Mouse (Mus musculus): Measurements from ENCODE around the gene Adamts7.

The Adamts7 gene

DNA sequence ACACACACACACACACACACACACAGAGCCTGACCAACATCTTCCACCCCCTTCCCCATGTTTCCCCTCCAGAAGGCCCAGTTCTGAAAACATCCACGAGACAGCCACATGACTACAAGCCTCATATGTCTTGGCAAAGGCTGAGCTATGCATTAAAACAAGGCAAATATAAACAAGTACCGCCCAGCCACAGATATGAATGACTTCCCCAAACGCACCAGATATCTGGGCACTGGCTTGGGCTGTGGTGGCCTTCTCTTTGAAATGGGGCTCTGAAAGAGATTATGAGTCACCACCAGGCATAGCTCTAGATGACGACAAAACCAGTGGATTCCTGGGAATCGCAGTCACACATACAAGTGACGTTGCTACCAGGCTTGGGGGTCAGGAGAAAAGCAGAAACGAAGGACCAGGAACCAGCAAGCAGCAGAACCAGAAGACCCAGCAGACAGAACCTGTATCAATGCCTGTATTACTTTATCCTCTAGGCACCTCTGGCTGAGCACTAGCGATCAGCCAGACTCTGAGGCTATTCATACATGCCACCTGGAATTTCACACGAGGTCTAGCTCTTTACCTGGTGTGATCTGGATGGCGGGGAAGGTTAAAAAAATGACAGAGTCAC is 72.5 kb downstream of the Adamts7 start:
- no peak for DNase-seq (ENCODE audit: low spot score in 2 of 2)

- DNase-seq (ENCODE audit: low spot score in 2 of 2) = no peak
Measured at GRCm38 (mm10) chr9:90236817-90237216, 73.9 kb downstream of the Adamts7 start.

- no peak for DNase-seq (ENCODE audit: low spot score in 2 of 2)
Measured at GRCm38 (mm10) chr9:90237232-90238062, 74.6 kb downstream of the Adamts7 start.

DNA sequence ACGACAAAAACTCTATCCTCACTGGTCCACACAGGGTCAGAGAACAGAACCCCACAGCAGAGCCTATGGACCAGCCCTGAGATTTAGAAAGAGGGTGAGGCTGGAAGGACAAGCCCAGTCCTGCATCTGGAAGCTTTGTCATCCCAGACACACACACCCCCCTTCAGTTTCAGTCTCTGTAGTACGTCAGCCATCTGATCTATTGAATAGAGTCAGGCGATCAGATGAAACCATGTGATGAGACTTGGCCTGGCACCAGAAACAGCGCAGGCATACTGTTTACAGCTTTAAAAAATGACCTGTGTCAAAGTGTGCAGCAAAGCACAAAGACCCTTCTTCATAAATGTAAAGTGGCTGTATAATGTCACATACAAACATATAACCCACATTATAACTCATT is 77.7 kb downstream of the Adamts7 start:
- DNase-seq (ENCODE audit: low spot score in 2 of 2) = no peak

DNA sequence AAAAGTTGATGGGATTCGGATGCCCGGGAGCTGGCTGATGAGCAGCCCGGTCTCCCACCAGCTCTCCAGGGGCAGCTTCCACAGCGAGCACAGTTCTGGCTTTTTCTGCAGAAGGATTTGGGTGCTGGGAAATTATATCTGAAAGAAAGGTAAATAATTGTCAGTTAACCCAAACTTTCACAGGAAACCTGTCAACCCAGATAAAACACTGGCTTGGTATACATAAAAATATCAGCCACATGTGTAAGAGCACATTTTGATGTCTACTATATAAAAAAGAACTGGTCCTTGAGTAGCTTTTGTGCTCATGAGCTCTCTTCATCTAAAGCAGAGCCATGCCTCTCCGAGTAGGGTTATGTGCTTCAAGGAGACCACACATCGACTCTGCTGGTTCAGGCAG is 78.2 kb downstream of the Adamts7 start:
- no peak for DNase-seq (ENCODE audit: low spot score in 2 of 2)

GRCm38 (mm10) chr9:90241618-90242017 is 78.7 kb downstream of the Adamts7 start:
- DNase-seq (ENCODE audit: low spot score in 2 of 2) = peak; percentile 66 to 67

- no peak for DNase-seq (ENCODE audit: low spot score in 2 of 2)
Measured at GRCm38 (mm10) chr9:90242291-90242690, 79.4 kb downstream of the Adamts7 start.

DNA sequence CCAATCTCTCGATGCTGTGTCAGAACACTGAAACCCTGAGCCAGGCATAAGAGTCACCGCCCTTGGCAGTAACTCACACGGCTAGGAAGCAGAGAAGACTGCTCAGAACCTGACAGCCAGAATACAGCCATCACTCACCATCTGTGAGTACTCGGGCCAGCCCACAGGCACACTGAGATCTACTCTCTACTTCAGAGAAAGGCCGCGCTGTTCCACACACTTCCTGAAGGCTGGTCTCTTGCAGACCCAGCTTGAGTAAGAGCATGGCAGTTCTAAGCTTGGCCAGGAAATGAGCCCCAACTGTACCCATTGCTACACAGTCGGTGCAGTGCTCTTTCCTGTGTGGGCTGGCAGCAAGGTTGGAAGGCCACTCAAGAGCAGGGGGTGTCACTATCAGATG is 80.0 kb downstream of the Adamts7 start:
- no peak for DNase-seq (ENCODE audit: low spot score in 2 of 2)

DNA sequence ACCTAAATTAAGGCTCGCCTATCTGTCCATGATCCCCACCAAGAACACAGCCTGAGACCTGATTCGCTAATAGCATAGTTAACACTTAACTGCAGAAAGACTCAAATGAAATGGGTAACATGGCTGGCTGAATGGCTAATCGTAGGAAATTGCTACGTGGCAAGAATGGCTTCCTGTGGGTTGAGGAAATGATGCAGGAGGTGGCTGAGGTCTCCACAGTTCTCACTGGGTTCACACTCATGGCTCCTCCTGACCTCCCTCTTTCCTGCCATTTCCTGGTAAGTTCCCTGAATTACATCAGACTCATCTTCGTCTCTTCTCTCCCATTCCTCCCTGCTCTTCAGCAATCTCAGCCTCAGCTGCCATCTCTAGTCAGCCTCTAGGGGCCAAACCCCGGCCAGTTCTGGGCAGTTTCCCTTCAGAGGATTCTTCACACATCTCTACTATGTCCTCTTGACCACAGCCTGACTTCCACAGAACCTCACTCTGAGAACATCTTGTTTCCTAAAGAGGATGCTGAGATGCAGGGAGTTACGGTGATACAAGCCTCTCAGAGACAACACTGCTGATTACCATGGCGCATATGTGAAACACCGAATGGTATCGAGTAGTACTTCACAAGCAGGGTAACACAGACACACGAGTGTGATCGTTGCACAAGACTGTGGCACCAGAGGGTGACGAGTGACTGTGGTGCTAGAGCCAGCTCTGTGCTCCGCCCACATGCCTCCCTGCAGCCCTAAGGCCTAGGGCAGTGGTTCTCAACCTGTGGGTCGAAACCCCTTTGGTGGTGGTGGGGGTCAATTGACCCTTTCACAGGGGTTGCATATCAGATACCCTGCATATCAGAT is 81.7 kb downstream of the Adamts7 start:
- DNase-seq (ENCODE audit: low spot score in 2 of 2) = no peak

- DNase-seq (ENCODE audit: low spot score in 2 of 2) = no peak
Measured at GRCm38 (mm10) chr9:90245206-90245605, 82.3 kb downstream of the Adamts7 start.

DNA sequence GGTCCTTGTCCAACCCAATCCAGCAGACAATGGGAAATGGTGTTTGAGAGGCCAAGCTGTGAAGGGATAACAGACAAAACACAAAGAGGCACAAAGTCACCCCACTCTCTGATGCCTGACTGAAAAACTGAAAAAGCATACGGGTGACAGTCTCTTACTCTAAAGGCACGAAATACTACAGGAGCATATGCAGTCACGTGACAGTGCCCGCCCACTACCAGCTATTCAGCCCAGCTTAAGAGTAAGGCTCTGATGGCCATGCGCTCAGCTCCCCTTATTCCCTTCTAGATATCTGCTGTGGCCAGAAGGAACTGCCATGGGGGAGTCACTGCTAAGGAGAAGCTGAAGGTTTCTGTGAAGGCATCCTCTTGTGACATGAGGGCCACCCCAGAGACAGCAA is 82.9 kb downstream of the Adamts7 start:
- no peak for DNase-seq (ENCODE audit: low spot score in 2 of 2)

GRCm38 (mm10) chr9:90247316-90247715 is 84.4 kb downstream of the Adamts7 start:
- DNase-seq (ENCODE audit: low spot score in 2 of 2) = no peak

GRCm38 (mm10) chr9:90248326-90248725 is 85.5 kb downstream of the Adamts7 start:
- no peak for DNase-seq (ENCODE audit: low spot score in 2 of 2)

- DNase-seq (ENCODE audit: low spot score in 2 of 2) = no peak
Measured at GRCm38 (mm10) chr9:90249036-90249435, 86.2 kb downstream of the Adamts7 start.

GRCm38 (mm10) chr9:90250141-90250775 is 87.4 kb downstream of the Adamts7 start:
- no peak for DNase-seq (ENCODE audit: low spot score in 2 of 2)

DNA sequence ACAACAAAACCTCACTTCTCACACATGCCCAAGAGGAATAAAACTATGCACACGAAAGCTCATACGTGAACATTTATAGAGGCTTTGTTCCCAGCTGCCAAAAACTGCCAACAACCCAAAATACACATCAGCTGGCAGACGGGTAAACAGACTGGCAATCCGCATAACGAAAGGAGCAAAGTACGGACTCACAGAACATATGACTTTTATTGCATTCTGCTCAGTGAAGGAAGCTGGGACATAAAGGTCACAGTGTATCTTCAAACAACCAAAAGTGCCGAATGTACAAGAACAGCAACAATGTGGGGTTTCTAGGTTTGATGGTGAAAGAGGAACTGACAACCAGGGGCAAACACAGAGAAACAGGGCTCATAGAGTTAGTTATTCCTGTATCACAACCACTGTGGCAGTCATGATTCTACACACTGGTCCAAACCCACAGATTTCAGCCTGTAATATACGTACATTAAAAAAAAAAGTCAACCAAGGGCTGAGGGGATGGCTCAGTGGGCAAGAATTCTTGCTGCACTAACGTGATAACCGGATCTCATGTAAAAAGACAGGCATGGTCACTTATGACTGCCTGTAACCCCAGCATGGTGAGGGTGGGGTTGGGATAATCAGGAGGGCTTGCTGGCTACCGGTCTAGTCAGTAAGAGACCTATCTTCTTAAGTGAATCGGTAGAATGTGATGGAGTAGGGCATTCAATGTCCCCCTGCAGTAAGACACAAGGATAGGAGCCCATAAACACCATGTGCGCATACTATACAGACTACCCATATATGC is 88.3 kb downstream of the Adamts7 start:
- no peak for DNase-seq (ENCODE audit: low spot score in 2 of 2)

DNA sequence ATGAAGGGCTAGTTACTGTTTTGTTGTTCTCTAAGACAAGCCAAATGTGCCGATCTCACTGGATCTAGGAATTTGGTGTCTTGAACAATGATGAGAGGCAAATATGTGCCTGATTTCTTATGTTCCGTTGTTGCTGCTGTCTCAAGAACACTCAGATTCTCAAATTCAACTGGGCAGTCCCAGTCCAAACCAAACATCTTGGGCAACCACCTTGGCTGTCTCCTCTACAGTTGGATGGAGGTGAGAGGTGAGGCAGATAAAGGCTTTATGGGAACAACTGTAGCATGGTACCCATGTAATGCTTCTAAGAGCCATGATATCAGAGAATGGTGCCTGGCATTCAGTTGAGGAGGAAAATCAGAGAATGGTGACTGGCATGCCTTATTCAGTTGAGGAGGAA is 90.3 kb downstream of the Adamts7 start:
- no peak for DNase-seq (ENCODE audit: low spot score in 2 of 2)

DNA sequence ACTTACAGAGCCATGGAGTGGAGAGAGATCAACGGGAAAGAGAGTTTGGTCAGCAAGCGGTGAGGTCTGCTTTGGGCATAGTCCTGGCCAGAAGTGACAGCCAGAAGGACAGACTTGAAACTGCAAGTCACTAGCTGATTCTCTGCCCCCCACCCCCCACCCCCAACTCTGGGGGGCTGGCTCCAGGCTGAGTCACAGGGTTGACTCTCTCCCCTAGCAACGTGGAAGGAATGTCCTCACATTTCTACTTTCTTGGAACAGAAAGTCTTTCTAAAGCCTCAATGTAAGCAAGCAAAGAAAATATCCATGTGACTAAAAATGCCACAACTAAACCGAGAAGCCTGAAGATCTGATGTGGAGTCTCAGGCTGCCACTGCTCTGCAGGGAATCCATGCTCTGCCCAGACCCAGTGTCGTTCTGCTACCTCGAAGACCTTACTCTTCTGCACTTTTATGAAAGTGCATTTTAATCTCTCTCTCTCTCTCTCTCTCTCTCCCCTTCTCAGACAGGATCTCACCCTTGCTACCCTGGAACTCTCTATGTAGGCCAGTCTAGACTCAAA is 93.1 kb downstream of the Adamts7 start:
- no peak for DNase-seq (ENCODE audit: low spot score in 2 of 2)

GRCm38 (mm10) chr9:90257220-90257619 is 94.4 kb downstream of the Adamts7 start:
- no peak for DNase-seq (ENCODE audit: low spot score in 2 of 2)
